Mouse (Mus musculus): ENCODE data around the gene Rptor.

Gene Rptor

DNA sequence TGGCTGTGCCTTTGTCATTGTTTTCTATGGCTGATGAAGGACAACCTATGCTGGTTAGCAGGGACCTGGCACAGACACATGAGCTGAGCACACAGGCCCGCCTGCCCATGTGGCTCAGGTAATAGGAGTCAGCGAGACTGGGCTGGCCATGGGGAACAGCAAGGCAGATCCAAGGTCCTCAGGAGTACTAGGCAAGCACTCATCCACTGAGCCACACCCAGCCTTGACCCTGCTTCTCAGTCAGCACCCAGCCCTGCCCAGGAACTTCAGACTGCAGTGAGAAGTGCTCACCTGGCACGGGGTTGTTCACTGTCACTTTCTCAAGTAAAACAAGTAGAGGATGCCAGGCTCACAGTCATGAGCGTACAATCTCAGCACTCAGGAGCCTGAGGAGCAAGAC lies 270.9 kb downstream of the Rptor start:
- no peak for DNase-seq

DNA sequence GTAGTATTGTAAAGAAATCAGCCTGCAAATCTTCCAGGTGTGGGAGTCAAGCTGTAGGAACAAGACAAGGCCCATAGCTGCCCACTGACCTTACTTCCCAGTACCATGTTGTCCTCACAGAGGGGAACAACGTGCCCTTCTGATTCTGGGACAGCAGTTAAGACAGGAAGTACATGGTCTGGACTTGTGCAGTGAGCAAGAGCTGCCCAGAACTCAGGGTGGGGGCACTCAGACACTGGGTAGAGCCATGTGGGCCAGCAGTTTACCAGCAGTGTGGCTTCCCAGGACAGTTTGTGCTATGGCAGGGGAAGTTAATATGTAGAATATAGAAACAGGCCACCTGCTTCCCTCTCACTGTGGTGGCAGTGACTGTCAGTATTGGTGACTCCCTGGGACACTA lies 272.1 kb downstream of the Rptor start:
- no peak for DNase-seq

DNA sequence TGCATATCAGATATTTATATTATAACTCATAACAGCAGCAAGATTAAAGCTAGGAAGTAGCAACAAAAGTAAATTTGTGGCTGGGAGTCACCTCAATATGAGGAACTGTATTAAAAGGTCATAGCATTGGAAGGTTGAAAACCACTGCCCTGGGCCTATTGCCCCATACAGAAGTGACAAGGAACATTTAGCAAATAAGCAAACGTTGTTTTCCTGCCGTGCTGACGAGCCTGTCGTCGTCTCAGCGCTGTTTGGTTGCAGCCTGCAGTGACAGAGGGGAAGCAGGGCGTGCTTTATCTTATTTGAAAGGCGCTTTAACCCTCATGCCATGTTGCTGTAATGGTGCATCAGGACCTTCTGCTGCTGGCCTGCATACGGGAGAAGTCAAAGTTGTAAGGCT lies 273.0 kb downstream of the Rptor start:
- no peak for DNase-seq

GRCm38 (mm10) chr11:119877124-119877523 lies 274.4 kb downstream of the Rptor start:
- no peak for DNase-seq

GRCm38 (mm10) chr11:119879573-119879972 lies 276.9 kb downstream of the Rptor start:
- DNase-seq: no peak

DNA sequence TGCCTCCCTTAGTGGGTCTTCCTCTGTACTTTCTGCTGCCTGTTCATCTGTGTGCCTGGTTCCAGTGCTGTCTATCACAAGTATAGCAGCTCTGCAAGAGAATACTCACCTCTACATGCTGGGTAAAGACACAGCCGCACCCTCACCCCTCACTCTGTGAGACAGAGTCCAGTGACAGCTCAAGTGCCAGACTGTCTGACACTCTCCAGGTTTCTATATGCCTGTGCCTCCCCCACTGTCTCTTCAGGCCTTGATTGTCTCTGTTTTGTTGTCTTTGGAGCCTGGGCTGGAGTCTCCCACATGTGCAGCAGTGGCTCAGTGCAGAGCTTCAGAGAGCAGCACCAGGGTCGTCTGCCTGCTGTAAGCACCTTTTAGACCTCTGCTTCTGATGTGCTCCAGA lies 280.9 kb downstream of the Rptor start:
- DNase-seq: no peak

- DNase-seq: no peak
Observed at GRCm38 (mm10) chr11:119889966-119890365, 287.3 kb downstream of the Rptor start.

- no peak for DNase-seq
Observed at GRCm38 (mm10) chr11:119891601-119892215, 289.0 kb downstream of the Rptor start.

DNA sequence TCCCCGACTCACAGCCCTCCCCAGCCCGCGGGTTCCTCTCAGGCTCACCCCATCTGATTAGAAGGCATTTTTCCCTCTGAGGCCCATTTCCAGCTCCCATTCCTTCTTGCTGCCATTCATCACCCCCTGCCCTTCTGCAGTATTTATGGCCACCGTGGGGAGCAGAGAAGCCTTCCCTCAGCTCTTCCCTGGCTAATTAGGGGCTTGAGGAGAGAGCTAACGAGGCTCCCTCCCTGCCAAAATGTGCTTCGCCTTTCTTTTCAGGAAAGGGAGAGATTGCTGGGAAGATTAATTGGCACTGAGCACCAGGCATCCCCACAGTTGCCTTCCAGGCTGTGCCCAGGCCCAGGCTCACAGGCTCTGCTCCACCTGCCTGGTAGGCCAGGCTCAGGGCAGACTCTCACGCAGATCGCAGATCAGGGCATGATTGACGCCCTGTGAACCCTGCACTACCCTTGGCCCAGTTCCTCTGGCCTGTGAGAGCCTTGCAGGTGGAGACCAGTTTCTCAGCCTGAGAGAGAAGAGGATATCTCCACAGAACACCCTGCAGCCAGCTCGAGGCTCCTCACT lies 291.0 kb downstream of the Rptor start:
- no peak for DNase-seq

- peak in 1 of 2 experiments; percentile 54 for DNase-seq
Observed at GRCm38 (mm10) chr11:119894634-119895033, 291.9 kb downstream of the Rptor start.

- no peak for DNase-seq
Observed at GRCm38 (mm10) chr11:119897041-119897440, 294.3 kb downstream of the Rptor start.

DNA sequence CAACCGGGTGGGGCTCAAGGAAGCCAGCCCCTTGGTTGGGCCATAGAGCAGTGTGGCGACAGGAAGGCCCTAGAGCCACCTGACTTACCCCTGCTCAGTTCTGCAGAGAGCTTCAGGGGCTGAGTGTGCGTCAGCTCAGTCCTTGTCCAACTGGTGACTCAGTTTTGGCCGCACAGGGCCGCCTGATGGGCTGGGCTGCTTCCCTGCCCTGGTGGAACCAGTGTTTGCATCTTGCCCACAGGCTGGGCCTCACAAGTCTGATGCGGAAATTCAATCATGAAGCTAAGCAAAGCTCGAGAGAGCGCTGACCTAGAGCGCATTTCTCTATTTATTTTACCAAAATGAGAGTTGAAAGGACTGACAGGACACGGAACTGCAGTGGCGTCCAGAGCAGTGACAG lies 296.3 kb downstream of the Rptor start:
- no peak for DNase-seq

- DNase-seq: no peak
Observed at GRCm38 (mm10) chr11:119901174-119901573, 298.5 kb downstream of the Rptor start.

- DNase-seq: no peak
Observed at GRCm38 (mm10) chr11:119902891-119903290, 300.2 kb downstream of the Rptor start.

- peak; percentile 65 to 78 for DNase-seq
Observed at GRCm38 (mm10) chr11:119904621-119905286, 302.0 kb downstream of the Rptor start.

- DNase-seq: no peak
Observed at GRCm38 (mm10) chr11:119905794-119906193, 303.1 kb downstream of the Rptor start.

- no peak for DNase-seq
Observed at GRCm38 (mm10) chr11:119907006-119907650, 304.4 kb downstream of the Rptor start.

GRCm38 (mm10) chr11:119907711-119908110 lies 305.0 kb downstream of the Rptor start:
- no peak for DNase-seq

GRCm38 (mm10) chr11:119909436-119909835 lies 306.7 kb downstream of the Rptor start:
- peak; percentile 68 to 81 for DNase-seq

DNA sequence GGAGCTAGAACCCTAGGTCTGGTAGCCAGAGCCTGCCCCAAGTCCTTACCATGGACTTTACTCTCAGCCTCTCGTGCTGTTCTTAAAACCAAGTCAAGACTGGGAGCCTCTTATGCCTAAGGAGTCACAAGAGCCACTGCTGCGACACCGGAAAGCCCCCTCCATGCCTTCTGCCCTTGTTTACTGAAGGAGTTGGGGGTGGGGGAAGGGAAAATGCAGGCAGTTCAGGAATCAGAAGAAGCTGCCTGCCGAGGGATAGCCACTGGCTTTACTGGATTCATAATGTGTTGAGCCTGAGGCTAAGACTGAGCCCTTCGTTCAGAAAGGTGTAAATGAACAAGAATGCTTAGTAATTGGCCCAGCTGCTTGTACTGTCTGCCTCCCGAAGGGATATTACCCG lies 310.1 kb downstream of the Rptor start:
- DNase-seq: no peak

- DNase-seq: peak; percentile 90 to 94
Observed at GRCm38 (mm10) chr11:119913291-119913934, 310.7 kb downstream of the Rptor start, which contains the start of gene Chmp6. TSS of gene Chmp6 (plus strand) at chr11:119913441.

GRCm38 (mm10) chr11:119913935-119914314 lies 311.2 kb downstream of the Rptor start:
- no peak for DNase-seq

DNA sequence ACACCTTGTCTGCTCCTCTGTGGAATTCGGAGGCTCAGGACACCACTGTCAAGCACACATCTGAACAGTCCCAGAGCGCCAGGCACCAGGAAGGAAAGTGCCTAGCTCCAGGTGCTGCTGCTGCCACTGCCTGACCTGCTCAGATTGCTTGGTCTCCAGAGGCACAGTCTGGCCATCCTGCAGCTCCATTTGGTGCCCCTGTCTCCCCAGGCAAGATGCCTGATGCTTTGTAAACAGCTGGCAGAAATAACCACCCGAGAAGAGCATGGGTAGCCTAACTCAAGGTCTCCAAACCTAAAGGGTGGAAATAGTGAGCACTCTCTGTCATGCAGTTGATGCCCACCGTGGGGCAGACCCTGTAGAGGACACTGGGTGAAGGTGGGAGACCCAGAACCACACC lies 311.7 kb downstream of the Rptor start:
- DNase-seq: no peak

All from kidney, postnatal 25 days (tissue).